Mouse (Mus musculus) stomach, postnatal 0 days (tissue): ENCODE results near the gene Frem2.

Source experiments
- CTCF ChIP-seq: IDR thresholded peaks from 2 replicates; pipeline ENCODE4 v1.5.1; 2016; ENCODE audit warnings: antibody characterized with exemption, low read depth, mild to moderate bottlenecking, moderate library complexity
- EP300 ChIP-seq: optimal IDR thresholded peaks from 2 replicates; pipeline ENCODE3; 2016; ENCODE audit warnings: antibody characterized with exemption

- TF ChIP-seq EP300 (no peak), CTCF (no peak)
Measured at GRCm38 (mm10) chr3:53583248-53583647, 73.9 kb downstream of the Frem2 start.
